Mouse (Mus musculus) spleen, postnatal 10 days (tissue): ENCODE measurements around the gene Bad.
A peak's percentile ranks its signal among the peaks of the same experiment; 100 is the strongest.
"Not testable (repeated sequence)": the region's sequence is repeated elsewhere in the genome, so short reads cannot be mapped to it uniquely, and the experiment has no call there.

Experiments
- DNase-seq, 2 experiments: peaks; one replicate each; pipeline ENCODE4 v3.0.0; 2021 to 2022; ENCODE audit warnings: low spot score in 2 of 2

Bad gene

GRCm38 (mm10) chr19:6941372-6942248 is at the start of gene Bad:
Gene Bad (plus strand): TSS chr19:6941861.
- DNase-seq, result peak; percentile 95 to 97

DNA sequence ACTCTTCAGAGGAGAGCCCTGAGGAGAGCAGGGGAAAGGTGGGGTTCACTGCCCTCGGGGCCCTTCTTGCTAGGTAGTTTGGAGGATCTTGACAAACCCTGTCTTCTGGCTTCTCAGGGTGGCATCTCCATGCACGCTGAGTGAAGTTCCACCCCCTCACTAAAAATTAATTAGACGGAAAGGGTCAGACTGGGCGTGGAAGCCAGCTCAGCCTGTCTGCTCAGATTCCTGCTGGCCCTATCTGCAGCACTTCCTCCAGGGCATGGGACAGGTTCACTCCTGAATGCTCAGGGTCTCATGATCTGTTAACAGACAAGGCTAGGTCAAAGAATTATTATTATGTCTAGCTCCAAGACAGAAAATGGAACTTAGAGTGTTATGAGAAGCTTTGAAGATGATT is 49.1 kb upstream of the Bad start:
- DNase-seq, result no peak

- no peak for DNase-seq
Observed at GRCm38 (mm10) chr19:6893731-6894451, 47.8 kb upstream of the Bad start.

GRCm38 (mm10) chr19:6895608-6896305 is 45.9 kb upstream of the Bad start:
- DNase-seq, result not testable (repeated sequence)

DNA sequence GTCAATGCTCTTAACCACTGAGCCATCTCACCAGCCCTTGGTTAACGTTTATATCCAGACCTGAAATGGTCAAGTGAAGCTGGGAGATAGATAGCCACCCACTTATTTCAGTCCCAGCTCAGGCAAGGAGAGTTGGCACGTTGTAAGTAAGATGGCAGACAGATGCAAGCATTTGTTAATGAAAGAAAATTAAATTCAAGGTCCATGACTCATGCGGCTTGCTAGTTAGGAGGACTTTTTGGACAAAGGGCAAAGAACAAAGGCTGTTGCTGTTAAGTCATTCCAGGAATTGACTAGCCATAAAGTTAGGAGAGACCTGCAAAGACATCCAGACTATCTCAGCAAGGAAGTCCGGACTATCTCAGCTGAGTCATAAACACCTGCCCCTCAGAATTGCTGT is 42.0 kb upstream of the Bad start:
- no peak for DNase-seq

DNA sequence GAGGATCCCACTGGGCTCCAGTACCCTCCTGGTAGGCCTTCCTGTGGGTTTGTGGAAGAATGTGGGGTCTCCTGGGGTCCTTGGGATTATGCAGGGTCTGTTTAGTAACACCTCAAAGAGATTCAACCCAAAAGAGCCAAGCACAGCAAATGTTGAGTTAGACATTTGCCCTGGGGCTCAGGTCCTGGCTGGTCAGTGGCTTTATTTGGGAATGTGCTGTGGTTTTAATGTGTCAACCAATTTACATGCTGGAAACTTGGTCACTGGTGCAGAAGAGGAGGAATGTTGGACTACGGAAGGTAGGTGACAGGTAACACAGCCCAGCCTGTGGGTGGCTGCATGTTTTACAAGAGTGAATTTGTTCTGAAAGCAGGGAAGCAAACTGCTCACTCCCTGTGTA is 38.6 kb upstream of the Bad start:
- DNase-seq, result no peak

- no peak for DNase-seq
Observed at GRCm38 (mm10) chr19:6904846-6905245, 36.8 kb upstream of the Bad start.

GRCm38 (mm10) chr19:6905498-6906159 is 36.0 kb upstream of the Bad start:
- no peak for DNase-seq

GRCm38 (mm10) chr19:6906199-6906598 is 35.5 kb upstream of the Bad start:
- DNase-seq, result no peak

- DNase-seq, result no peak
Observed at GRCm38 (mm10) chr19:6907094-6907493, 34.6 kb upstream of the Bad start.

DNA sequence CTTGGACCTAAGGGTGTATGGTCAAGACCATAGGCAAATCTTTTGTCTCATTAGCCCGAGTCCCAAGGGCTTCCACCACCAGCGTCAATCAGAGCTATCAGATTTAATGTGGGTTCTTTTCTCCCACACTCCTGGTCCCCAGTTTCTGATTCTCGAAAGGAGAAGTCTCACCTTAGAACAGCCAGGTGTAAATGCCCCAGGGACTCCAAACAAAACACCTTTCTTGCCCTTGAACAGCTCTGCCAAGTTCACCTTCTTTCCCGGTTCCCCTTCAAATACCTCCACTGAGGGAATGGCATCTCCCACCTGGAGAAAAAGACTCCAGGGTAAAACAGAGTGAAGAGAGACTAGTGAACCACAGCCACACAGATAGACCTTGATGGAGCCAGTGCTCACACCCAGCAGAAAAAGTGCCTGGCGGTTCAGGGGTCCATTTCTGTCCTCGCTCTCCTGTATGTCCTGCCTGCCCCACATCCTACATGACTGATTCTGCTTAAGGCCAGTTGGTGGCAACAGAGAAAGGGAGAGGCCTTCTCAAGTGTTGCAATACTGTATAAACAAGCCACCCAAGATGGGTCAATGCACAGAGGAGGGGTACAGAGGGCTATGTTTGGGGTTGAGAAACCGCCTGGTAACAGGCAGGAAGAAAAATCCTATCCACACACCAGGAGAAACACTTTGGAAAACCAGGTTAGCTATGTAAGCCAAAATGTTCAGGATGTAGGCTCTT is 33.7 kb upstream of the Bad start:
- no peak for DNase-seq

DNA sequence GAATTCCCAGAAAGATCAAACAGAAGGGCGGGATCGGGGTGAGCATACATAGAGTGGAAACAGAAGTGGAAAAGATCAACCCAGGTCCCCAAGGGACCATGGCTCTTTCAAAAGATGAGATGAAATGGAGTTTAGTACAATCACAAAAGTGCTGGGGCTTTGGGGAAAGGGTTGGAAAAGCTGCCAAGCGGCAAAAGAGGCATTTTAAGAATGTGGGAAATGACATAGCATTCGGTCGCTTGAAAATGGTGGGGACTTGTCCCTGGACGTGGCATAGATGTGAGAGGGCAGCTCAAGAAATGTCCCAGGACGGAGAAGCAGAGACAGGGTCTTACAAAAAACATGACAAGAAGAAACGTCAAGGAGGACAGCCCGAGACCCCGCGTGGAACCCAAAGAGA is 32.6 kb upstream of the Bad start:
- DNase-seq, result no peak

GRCm38 (mm10) chr19:6909507-6910289 is 32.0 kb upstream of the Bad start, which contains the start of the genes Trmt112 and Prdx5:
Gene Trmt112 (plus strand): TSS chr19:6909698.
Gene Prdx5 (minus strand): TSS chr19:6910106.
- peak; percentile 74 to 88 for DNase-seq

GRCm38 (mm10) chr19:6910306-6910705 is 31.4 kb upstream of the Bad start:
- peak in 1 of 2 experiments; percentile 61 for DNase-seq

DNA sequence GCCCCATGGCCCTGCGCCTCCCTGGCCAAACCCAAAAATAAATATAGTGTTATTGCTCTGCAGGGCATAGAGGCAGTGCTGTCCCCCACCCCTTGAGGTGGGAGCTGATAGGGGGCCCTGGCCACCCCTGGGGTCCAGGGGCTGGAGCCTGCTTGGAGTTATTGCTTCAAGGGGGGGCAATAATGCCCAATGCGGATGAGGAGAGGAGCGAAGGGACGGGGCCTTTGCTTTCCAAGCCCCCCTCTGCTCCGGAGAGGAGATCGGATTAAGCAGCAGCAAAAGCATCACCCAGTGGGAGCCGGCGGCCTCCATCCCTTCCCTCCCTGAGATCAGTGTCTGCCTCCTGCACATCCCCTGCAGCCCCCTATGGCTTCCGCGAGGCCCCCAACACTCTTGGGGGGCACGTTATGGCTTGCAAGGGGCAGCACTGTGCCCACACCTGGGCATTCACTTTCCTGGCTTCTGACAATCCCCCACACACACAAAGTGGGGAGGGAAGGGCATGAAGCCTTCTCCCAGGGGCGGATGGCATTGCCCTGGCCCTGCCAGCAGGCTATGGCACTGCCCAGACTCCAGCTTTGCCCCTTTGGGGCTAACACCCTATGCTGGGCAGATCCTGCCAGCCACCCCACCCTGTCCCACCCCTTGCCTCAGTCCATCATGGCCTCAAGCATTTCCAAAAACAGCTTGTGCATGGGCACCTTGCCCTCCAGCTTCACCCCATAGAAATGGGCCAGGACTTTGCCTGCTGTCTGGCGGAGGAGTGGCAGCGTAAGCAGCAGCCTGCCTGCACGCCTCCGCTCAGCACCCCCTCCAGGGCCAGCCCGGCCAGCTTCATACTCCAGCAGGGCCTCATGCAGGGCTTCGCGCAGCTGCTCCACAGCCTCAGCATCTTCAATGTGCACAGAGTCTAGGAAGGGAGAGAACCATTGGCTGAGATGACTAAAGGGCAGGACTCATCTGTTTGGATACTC is 30.3 kb upstream of the Bad start:
- DNase-seq, result no peak

GRCm38 (mm10) chr19:6912205-6912970 is 29.3 kb upstream of the Bad start:
- no peak for DNase-seq

DNA sequence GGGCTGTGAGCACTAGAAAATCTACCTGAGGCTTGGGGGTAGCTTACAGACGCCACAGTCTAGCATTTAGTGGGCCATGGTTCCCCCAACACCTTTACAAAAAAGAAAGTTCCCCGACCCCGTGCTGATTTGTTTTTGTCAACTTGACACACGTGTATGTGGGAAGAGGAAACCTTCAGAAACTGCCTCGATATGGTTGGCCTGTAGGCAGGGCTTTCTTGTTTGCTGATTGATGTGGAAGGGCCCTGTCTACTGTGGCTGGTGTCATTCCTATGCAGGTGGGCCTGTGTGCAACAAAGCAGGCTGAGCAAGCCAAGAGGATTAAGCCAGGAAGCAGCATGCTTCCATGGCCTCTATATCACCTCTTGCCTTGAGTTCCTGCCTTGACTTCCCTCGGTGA is 28.6 kb upstream of the Bad start:
- DNase-seq, result no peak

- DNase-seq, result no peak
Observed at GRCm38 (mm10) chr19:6913991-6914390, 27.7 kb upstream of the Bad start.
